In the genomic region with DNA sequence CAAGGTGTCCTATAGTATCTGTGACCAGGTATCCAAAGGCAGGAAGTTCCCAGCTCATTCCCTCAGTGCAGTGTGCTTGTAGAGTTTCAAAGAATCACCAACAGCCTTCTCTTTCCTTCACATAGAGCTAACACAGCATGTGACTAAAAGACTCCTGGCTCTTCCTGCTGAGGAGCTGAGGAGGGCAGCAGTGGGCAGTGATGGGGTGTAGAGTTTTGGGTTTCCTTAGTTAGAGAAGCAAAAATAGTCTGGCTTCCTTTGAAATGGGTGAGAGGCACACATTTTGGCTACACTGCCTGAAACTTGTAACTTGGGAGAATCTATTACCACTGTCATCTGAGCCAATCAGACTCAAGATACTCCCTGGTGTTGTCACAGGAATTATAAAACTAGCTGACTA, we compare ENCODE assay signal across 22 mouse cellular contexts.
A peak's percentile ranks its signal among the peaks of the same experiment; 100 is the strongest.
DNase-seq lines count a peak whose midpoint lies in the region; ATAC-seq lines count a peak whose summit lies in the region.
"Had no signal": no experiment of that assay in that cellular context is flagged by ENCODE, and none has a peak within 500 bp of the region (broad histone marks: within the 10 kb centered on the region; RNA-seq: fewer than 3 reads in every experiment).

No protein-coding gene starts in this region.

- ATAC-seq in frontal cortex, adult (ENCODE audit: low TSS enrichment) = peak; percentile 59
- ATAC-seq: activated CD4-positive, CD25-positive, alpha-beta regulatory T cell, adult 4 months; CD4-positive, CD25-positive, alpha-beta regulatory T cell, adult 4 months; Patski had no signal

- DNase-seq in frontal cortex, postnatal 36 days (ENCODE audit: low spot score in 2 of 2) = no peak
- DNase-seq in heart, adult 11 months = peak; percentile 48
- no peak for DNase-seq in heart, adult 18-20 months
- peak; percentile 60 for DNase-seq in 416B (ENCODE audit: low read depth)
- DNase-seq in brain, adult 2 months (ENCODE audit: low read depth, low spot score) = peak; percentile 3
- DNase-seq in layer of hippocampus, adult 18-20 months (ENCODE audit: low spot score in 2 of 2) = no peak
- DNase-seq in kidney, postnatal 4 days = no peak
- DNase-seq: adrenal gland, adult 2 months; adrenal gland, adult 8-10 months; adrenal gland, postnatal 10 days; adrenal gland, postnatal 14 days; adrenal gland, postnatal 25 days; adrenal gland, postnatal 36 days; B cell, adult 2 months; cerebellum, adult 11 months; cerebellum, adult 11-12 months; cerebellum, adult 18-20 months; cerebellum, adult 2 months had no signal

Comparison
In these comparisons a context has a peak if more than half of its experiments do, and no peak if none do; other contexts are left out.
1. DNase-seq: peak in heart, adult 11 months (single experiment), 416B (single experiment) and brain, adult 2 months (single experiment); none in frontal cortex, postnatal 36 days (0 of 2), heart, adult 18-20 months (0 of 2), layer of hippocampus, adult 18-20 months (0 of 2) and kidney, postnatal 4 days (0 of 2).